Mouse (Mus musculus) splenic B cell, adult 2 months (primary cell): ENCODE results near the gene Hyou1.
"Not testable (repeated sequence)": the region's sequence is repeated elsewhere in the genome, so short reads cannot be mapped to it uniquely, and the experiment has no call there.

Source experiments
- DNase-seq: peaks from one replicate; pipeline ENCODE4 v3.0.0-alpha.2; 2011; ENCODE audit warnings: low read depth, low spot score
- H3K27me3 ChIP-seq: 2 replicates; pipeline ENCODE4 v1.6.1; 2012; ENCODE audit warnings: mild to moderate bottlenecking, low read length, moderate library complexity, mixed read lengths; ENCODE audit not compliant: control insufficient read depth, poor library complexity, insufficient read depth, severe bottlenecking
- H3K36me3 ChIP-seq: 2 replicates; pipeline ENCODE4 v1.6.1; 2012; ENCODE audit warnings: mild to moderate bottlenecking, low read length, moderate library complexity, mixed read lengths; ENCODE audit not compliant: control insufficient read depth, poor library complexity, insufficient read depth, severe bottlenecking

The Hyou1 gene

DNA sequence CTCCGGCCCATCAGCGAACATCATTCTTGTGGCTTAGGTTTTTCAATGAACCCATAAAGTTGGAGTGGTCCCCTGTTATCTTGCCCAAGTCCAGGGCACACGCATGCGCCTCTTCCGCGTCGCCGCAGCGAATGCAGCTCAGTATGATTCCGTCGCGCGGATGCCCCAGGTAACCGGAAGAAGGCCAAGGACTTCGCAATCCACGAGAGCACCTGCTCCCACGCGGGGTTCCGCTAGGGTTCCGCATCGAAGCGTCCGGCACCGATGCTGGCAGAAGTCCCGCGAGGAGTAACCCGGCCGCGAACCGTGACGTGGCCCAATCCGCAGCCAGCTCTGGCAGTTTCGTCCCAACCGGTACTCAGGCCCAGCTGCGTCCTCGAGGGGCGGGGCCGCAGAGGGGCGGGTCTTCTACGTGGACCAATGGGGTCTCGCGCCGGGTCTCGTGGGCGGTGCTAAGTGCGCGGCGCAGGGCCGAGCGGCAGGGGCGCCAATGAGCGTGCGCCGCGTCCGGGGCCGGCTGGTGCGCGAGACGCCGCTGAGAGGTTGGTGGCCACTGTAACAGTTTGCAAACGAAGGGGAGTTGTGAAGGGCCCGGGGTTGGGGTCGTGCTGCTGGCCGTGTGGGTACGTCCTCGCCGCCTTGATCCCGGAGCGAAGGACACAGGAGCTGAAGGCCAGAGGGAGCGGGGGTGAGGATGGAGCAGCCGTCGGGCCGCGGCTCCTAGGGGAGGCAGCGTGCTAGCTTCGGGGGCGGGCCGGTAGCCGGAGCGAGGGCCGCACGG is at the start of gene Hyou1:
TSS of gene Hyou1 (plus strand) at position 437 of the 781 bp plus-strand sequence.
- Histone ChIP-seq H3K36me3 (peaks cover 8% of the 10 kb centered on the region), H3K27me3 (no peaks in the 10 kb centered on the region)
- DNase-seq: peak; percentile 99

GRCm38 (mm10) chr9:44330736-44331135 is 48.6 kb upstream of the Hyou1 start:
- Histone ChIP-seq H3K36me3 (no peaks in the 10 kb centered on the region), H3K27me3 (no peaks in the 10 kb centered on the region)
- DNase-seq: peak; percentile 16

GRCm38 (mm10) chr9:44332918-44333638 is 46.2 kb upstream of the Hyou1 start:
- DNase-seq: no peak
- Histone ChIP-seq H3K27me3 (no peaks in the 10 kb centered on the region), H3K36me3 (no peaks in the 10 kb centered on the region)

- Histone ChIP-seq H3K27me3 (no peaks in the 10 kb centered on the region), H3K36me3 (no peaks in the 10 kb centered on the region)
- peak; percentile 99 for DNase-seq
These were observed 44.6 kb upstream of the Hyou1 start, which contains the start of gene H2afx for GRCm38 (mm10) chr9:44334396-44335330. Gene H2afx, plus strand, starts transcription at chr9:44334694.

GRCm38 (mm10) chr9:44335331-44336092 is 43.8 kb upstream of the Hyou1 start:
- Histone ChIP-seq H3K27me3 (no peaks in the 10 kb centered on the region), H3K36me3 (no peaks in the 10 kb centered on the region)
- DNase-seq: no peak

GRCm38 (mm10) chr9:44336093-44336406 is 43.2 kb upstream of the Hyou1 start:
- no peaks in the 10 kb centered on the region for H3K27me3 ChIP-seq
- H3K36me3 ChIP-seq: no peaks in the 10 kb centered on the region
- DNase-seq: no peak

- H3K27me3 ChIP-seq, DNase-seq, H3K36me3 ChIP-seq: not testable (repeated sequence)
These were observed 42.8 kb upstream of the Hyou1 start for GRCm38 (mm10) chr9:44336513-44336912.

DNA sequence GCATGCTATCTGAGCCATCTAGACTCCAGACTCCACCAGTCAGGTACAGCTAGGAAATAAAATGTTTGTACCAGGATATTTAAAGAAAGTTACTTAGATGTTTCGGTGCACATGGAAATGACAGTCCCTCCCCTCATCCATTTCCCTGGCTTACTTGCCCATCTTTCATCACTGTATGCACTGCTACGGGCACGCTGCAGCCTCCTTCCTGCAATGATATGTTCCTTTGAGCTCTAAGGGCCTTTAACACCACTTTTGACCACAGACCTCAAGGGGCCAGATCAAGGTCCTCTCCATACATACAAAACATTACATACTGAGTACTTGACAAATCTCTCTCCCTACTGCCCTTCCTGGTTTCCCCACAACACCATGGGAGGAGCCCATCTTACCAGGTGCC is 42.3 kb upstream of the Hyou1 start:
- no peaks in the 10 kb centered on the region for H3K36me3 ChIP-seq
- no peak for DNase-seq
- H3K27me3 ChIP-seq: no peaks in the 10 kb centered on the region

GRCm38 (mm10) chr9:44337436-44338169 is 41.7 kb upstream of the Hyou1 start:
- DNase-seq: no peak
- Histone ChIP-seq H3K36me3 (no peaks in the 10 kb centered on the region), H3K27me3 (no peaks in the 10 kb centered on the region)

- no peaks in the 10 kb centered on the region for H3K27me3 ChIP-seq
- DNase-seq: no peak
- no peaks in the 10 kb centered on the region for H3K36me3 ChIP-seq
These were observed 40.7 kb upstream of the Hyou1 start for GRCm38 (mm10) chr9:44338574-44338973.

DNA sequence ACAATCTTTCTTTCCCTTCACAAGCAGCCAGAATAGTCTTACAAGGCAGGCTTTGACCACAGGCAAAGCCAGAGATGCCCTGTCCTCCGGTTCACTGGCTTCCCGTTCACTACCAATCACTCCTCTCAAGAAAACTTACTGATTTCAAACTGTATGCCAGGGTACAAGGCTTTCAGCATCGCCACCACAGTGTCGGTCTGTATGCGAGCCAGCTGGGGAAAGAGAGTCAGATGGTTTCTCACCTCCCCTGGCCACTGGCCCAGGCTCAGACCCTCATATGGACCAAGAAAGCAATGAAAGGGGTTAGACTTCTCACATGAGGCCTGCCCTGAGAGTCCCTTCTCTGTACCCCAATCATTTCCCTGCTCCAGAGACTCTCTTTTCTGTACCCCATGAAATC is 37.8 kb upstream of the Hyou1 start:
- Histone ChIP-seq H3K36me3 (peaks cover under 1% of the 10 kb centered on the region; the same call in 1 of the 2 replicates), H3K27me3 (no peaks in the 10 kb centered on the region)
- DNase-seq: no peak

DNA sequence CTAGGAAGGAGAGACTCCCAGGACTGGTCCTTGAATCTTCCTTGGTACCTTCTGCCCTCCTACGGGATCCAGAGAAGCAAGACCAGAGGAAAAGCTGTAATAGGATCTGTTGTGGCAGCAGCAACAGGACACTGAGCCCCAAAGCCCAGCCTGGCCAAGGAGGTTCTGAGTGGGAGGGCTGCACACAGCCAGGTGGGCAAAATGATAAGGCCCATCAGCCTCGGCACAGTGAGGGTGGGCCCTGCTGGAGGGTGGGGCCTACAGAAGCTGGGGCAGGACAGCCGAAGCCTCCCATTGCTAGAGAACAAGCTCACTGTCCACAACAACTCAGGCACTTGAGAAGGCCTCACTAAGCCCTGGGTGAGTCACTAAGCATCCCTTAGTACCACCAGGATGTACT is 37.1 kb upstream of the Hyou1 start:
- H3K36me3 ChIP-seq: peaks cover 3% of the 10 kb centered on the region
- no peaks in the 10 kb centered on the region for H3K27me3 ChIP-seq
- DNase-seq: no peak

GRCm38 (mm10) chr9:44342605-44343004 is 36.7 kb upstream of the Hyou1 start:
- Histone ChIP-seq H3K27me3 (no peaks in the 10 kb centered on the region), H3K36me3 (peaks cover 7% of the 10 kb centered on the region)
- no peak for DNase-seq

GRCm38 (mm10) chr9:44343290-44343689 is 36.0 kb upstream of the Hyou1 start:
- DNase-seq: no peak
- H3K36me3 ChIP-seq: peaks cover 11% of the 10 kb centered on the region
- H3K27me3 ChIP-seq: no peaks in the 10 kb centered on the region
